Mouse (Mus musculus): ENCODE measurements at regions not wholly inside any gene's neighbourhood (a gene's known extent, or its start where the extent isn't known, plus 50 kb on each side); places are given as distances from the start of the nearest gene placed in this dataset.
A peak's percentile ranks its signal among the peaks of the same experiment; 100 is the strongest.

DNA sequence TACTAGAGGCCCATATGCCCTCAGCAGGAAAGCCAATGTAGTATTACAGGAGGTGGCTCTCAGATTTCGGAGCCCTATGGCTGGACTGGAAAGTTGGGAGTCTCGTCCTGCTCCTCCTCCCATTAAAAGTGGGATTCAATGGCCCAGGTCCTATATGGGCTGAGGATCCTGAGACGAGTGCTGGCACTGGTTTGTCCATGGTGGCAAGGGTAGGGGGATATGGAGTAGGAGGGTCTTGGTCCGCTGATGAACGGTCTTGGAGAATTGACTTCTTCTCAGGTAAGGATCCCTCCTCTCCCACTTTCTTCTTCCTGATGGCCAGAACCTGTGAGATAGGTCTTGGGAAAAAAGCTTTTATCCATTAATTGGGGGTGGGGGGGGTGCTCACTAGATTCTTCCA is 522.2 kb upstream of the Slc5a7 start:
- DNase-seq = no peak

DNA sequence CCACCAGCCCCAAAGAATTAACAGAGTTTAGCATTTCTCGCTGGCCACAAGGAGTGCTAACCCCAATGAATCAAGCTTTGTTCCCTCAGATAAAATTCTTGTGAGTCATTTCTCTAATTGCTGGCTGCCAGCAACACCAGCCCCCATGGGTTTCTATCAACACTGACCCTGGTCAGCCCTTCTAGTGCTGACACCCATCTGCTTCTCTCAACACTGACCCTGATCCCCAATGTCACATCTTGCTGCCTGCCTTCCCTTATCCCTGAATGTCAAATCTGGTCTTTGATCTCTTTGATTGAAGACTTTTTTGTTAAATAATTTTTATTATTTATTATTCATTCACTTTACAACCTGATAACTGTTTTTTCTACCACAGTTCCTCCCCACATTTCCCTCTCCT is 554.8 kb upstream of the Slc5a7 start:
- no peak for DNase-seq

DNA sequence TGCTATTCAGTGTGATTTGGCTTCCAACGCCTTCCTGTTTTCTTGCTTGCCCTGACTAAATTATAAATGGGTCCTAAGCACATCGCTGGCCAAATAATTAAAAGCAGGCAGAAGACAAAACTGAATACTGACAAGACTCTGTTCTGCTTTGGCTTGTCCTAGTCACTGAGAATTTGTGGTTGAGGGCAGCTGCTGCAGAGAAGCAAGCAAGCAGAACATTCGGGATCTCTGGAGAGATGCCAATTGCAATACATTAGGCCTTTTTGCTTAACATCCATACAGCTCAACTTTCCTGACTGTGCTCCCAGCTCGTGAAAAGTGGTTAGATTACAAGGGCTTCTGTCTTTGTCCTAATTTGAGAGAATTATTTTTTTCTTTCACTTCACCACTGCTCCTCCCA is 549.0 kb upstream of the St6gal2 start:
- no peak for DNase-seq

GRCm38 (mm10) chr17:54929181-54929715 is 515.9 kb upstream of the St6gal2 start:
- DNase-seq = no peak

GRCm38 (mm10) chr17:54943380-54944047 is 501.7 kb upstream of the St6gal2 start:
- peak; percentile 7 for DNase-seq

GRCm38 (mm10) chr17:54944288-54944931 is 500.8 kb upstream of the St6gal2 start:
- no peak for DNase-seq
